Mouse (Mus musculus) kidney, embryonic 16.5 days (tissue): ENCODE results near the gene Sema3a. TPM values are rescaled to one million over a fixed set of nuclear protein-coding genes. Genes with fewer than 3 reads are reported as not detected.

Source experiments
- ATAC-seq: fragments of 200-750 bp; cut with Nextera tagmentation; 2 replicates; pipeline ENCODE4 v1.8.0; 2017; ENCODE audit warnings: moderate TSS enrichment; ENCODE audit not compliant: low FRiP score, low TSS enrichment
- H3K27ac ChIP-seq: fragments of 300-500 bp; sonication (generic); 2 replicates; pipeline ENCODE4 v1.5.1; 2014; ENCODE audit warnings: low read length
- H3K27me3 ChIP-seq: fragments of 300-500 bp; sonication (generic); 2 replicates; pipeline ENCODE4 v1.6.1; 2014; ENCODE audit warnings: low read length, control low read depth, mixed read lengths; ENCODE audit not compliant: insufficient read depth
- H3K36me3 ChIP-seq: fragments of 300-500 bp; sonication (generic); 2 replicates; pipeline ENCODE4 v1.6.1; 2014; ENCODE audit warnings: low read length, control low read depth, mixed read lengths; ENCODE audit not compliant: insufficient read depth
- H3K4me1 ChIP-seq: fragments of 300-500 bp; sonication (generic); 2 replicates; pipeline ENCODE4 v1.6.1; 2014; ENCODE audit warnings: low read length, control low read depth, mixed read lengths; ENCODE audit not compliant: insufficient read depth
- H3K4me2 ChIP-seq: fragments of 300-500 bp; sonication (generic); replicated peaks from 2 replicates; pipeline ENCODE4 v1.6.1; 2014; ENCODE audit warnings: low read depth, low read length
- H3K4me3 ChIP-seq: fragments of 300-500 bp; sonication (generic); 2 replicates; pipeline ENCODE4 v1.5.1; 2014; ENCODE audit warnings: mild to moderate bottlenecking, low read length
- H3K9ac ChIP-seq: fragments of 300-500 bp; sonication (generic); replicated peaks from 2 replicates; pipeline ENCODE4 v1.6.1; 2014; ENCODE audit warnings: low read length
- H3K9me3 ChIP-seq: fragments of 300-500 bp; sonication (generic); 2 replicates; pipeline ENCODE4 v1.6.1; 2016; ENCODE audit warnings: low read length, control low read depth
- WGBS: fragments of 180-500 bp; shearing (Covaris S2); extraction: QIAGEN DNeasy Blood & Tissue Kit; methylation state at CpG from one replicate; pipeline ENCODE4 v1.1.7; 2014; 5-methylcytosine and 5-hydroxymethylcytosine counted together
- polyA plus RNA-seq: library from polyadenylated mRNA; unstranded; fragments of >200 nt; fragmentation: Nextera tagmentation; extraction: Ambion mirVana; gene quantifications from 2 replicates; pipeline ENCODE4 v1.2.1, GENCODE M21; 2015

The Sema3a gene
- polyA plus RNA-seq, 1 experiment from 2014 or later = 24.1 TPM

- H3K4me3 ChIP-seq = no peak overlapping the region
- H3K27me3 ChIP-seq = no peaks in the 10 kb centered on the region
- no peak for ATAC-seq
- H3K9me3 ChIP-seq = no peaks in the 10 kb centered on the region
- H3K4me1 ChIP-seq = no peaks in the 10 kb centered on the region
- H3K4me2 ChIP-seq = no peak overlapping the region
- no peak overlapping the region for H3K27ac ChIP-seq
- H3K36me3 ChIP-seq = no peaks in the 10 kb centered on the region
- WGBS = 92% methylated on average over 1 of the region's 1 CpGs
- H3K9ac ChIP-seq = no peak overlapping the region
These were observed 229.7 kb downstream of the Sema3a start for GRCm38 (mm10) chr5:13354913-13355312.

- Histone ChIP-seq H3K27ac (no peak overlapping the region), H3K27me3 (no peaks in the 10 kb centered on the region), H3K9me3 (no peaks in the 10 kb centered on the region), H3K4me3 (no peak overlapping the region), H3K9ac (no peak overlapping the region), H3K4me2 (no peak overlapping the region), H3K36me3 (no peaks in the 10 kb centered on the region), H3K4me1 (no peaks in the 10 kb centered on the region)
- 12% methylated on average over 4 of the region's 4 CpGs for WGBS
- no peak for ATAC-seq
These were observed 233.6 kb downstream of the Sema3a start for GRCm38 (mm10) chr5:13358770-13359169.

GRCm38 (mm10) chr5:13360711-13361110, 235.5 kb downstream of the Sema3a start:
- H3K9me3 ChIP-seq = no peaks in the 10 kb centered on the region
- 34% methylated on average over 3 of the region's 3 CpGs for WGBS
- H3K27ac ChIP-seq = no peak overlapping the region
- no peak overlapping the region for H3K4me3 ChIP-seq
- ATAC-seq = no peak
- H3K36me3 ChIP-seq = no peaks in the 10 kb centered on the region
- H3K9ac ChIP-seq = no peak overlapping the region
- no peak overlapping the region for H3K4me2 ChIP-seq
- no peaks in the 10 kb centered on the region for H3K27me3 ChIP-seq
- no peaks in the 10 kb centered on the region for H3K4me1 ChIP-seq

- Histone ChIP-seq H3K27me3 (no peaks in the 10 kb centered on the region), H3K4me1 (no peaks in the 10 kb centered on the region), H3K27ac (no peak overlapping the region), H3K4me3 (no peak overlapping the region), H3K4me2 (no peak overlapping the region), H3K9ac (no peak overlapping the region), H3K9me3 (no peaks in the 10 kb centered on the region), H3K36me3 (no peaks in the 10 kb centered on the region)
- 87% methylated on average over 2 of the region's 2 CpGs for WGBS
- ATAC-seq = no peak
These were observed 239.9 kb downstream of the Sema3a start for GRCm38 (mm10) chr5:13365108-13365507.

- Histone ChIP-seq H3K36me3 (no peaks in the 10 kb centered on the region), H3K4me3 (no peak overlapping the region), H3K27me3 (no peaks in the 10 kb centered on the region), H3K9ac (no peak overlapping the region), H3K27ac (no peak overlapping the region), H3K4me2 (no peak overlapping the region), H3K9me3 (no peaks in the 10 kb centered on the region), H3K4me1 (no peaks in the 10 kb centered on the region)
- ATAC-seq = no peak
- WGBS = 82% methylated on average over 4 of the region's 4 CpGs
These were observed 254.0 kb downstream of the Sema3a start for GRCm38 (mm10) chr5:13379223-13379622.

GRCm38 (mm10) chr5:13384047-13384446, 258.8 kb downstream of the Sema3a start:
- Histone ChIP-seq H3K27me3 (no peaks in the 10 kb centered on the region), H3K9ac (no peak overlapping the region), H3K9me3 (no peaks in the 10 kb centered on the region), H3K4me2 (no peak overlapping the region), H3K36me3 (no peaks in the 10 kb centered on the region), H3K27ac (no peak overlapping the region), H3K4me3 (no peak overlapping the region), H3K4me1 (no peaks in the 10 kb centered on the region)
- ATAC-seq = no peak
- WGBS = 53% methylated on average over 4 of the region's 4 CpGs

GRCm38 (mm10) chr5:13384714-13385113, 259.5 kb downstream of the Sema3a start:
- no peak overlapping the region for H3K9ac ChIP-seq
- H3K4me3 ChIP-seq = no peak overlapping the region
- WGBS = 39% methylated on average over 4 of the region's 4 CpGs
- H3K4me2 ChIP-seq = no peak overlapping the region
- H3K4me1 ChIP-seq = no peaks in the 10 kb centered on the region
- H3K27ac ChIP-seq = no peak overlapping the region
- H3K9me3 ChIP-seq = no peaks in the 10 kb centered on the region
- ATAC-seq = no peak
- no peaks in the 10 kb centered on the region for H3K36me3 ChIP-seq
- no peaks in the 10 kb centered on the region for H3K27me3 ChIP-seq

GRCm38 (mm10) chr5:13386603-13387002, 261.4 kb downstream of the Sema3a start:
- Histone ChIP-seq H3K9me3 (no peaks in the 10 kb centered on the region), H3K4me1 (no peaks in the 10 kb centered on the region), H3K27ac (no peak overlapping the region), H3K36me3 (no peaks in the 10 kb centered on the region), H3K4me3 (no peak overlapping the region), H3K27me3 (no peaks in the 10 kb centered on the region), H3K9ac (no peak overlapping the region), H3K4me2 (no peak overlapping the region)
- ATAC-seq = no peak
- 75% methylated on average over 3 of the region's 3 CpGs for whole genome bisulfite sequencing

- no peaks in the 10 kb centered on the region for H3K36me3 ChIP-seq
- WGBS = 87% methylated on average over 3 of the region's 3 CpGs
- H3K4me2 ChIP-seq = no peak overlapping the region
- H3K27me3 ChIP-seq = no peaks in the 10 kb centered on the region
- no peak for ATAC-seq
- no peaks in the 10 kb centered on the region for H3K9me3 ChIP-seq
- no peaks in the 10 kb centered on the region for H3K4me1 ChIP-seq
- no peak overlapping the region for H3K9ac ChIP-seq
- no peak overlapping the region for H3K4me3 ChIP-seq
- H3K27ac ChIP-seq = no peak overlapping the region
These were observed 262.5 kb downstream of the Sema3a start for GRCm38 (mm10) chr5:13387679-13388078.

- no peaks in the 10 kb centered on the region for H3K27me3 ChIP-seq
- H3K4me1 ChIP-seq = no peaks in the 10 kb centered on the region
- H3K9ac ChIP-seq = no peak overlapping the region
- no peak overlapping the region for H3K4me2 ChIP-seq
- 72% methylated on average over 3 of the region's 3 CpGs for WGBS
- H3K27ac ChIP-seq = no peak overlapping the region
- H3K36me3 ChIP-seq = no peaks in the 10 kb centered on the region
- ATAC-seq = no peak
- no peaks in the 10 kb centered on the region for H3K9me3 ChIP-seq
- H3K4me3 ChIP-seq = no peak overlapping the region
These were observed 264.8 kb downstream of the Sema3a start for GRCm38 (mm10) chr5:13389995-13390394.

- Histone ChIP-seq H3K27ac (no peak overlapping the region), H3K4me1 (no peaks in the 10 kb centered on the region), H3K36me3 (no peaks in the 10 kb centered on the region), H3K4me3 (no peak overlapping the region), H3K9ac (no peak overlapping the region), H3K9me3 (no peaks in the 10 kb centered on the region), H3K4me2 (no peak overlapping the region), H3K27me3 (no peaks in the 10 kb centered on the region)
- ATAC-seq = no peak
- WGBS = 15% methylated on average over 1 of the region's 1 CpGs
These were observed 280.2 kb downstream of the Sema3a start for GRCm38 (mm10) chr5:13405432-13405831.
